Mouse (Mus musculus): Measurements from ENCODE around the gene Scd2. TPM values are rescaled to one million over a fixed set of nuclear protein-coding genes. Genes with fewer than 3 reads are reported as not detected.
A peak's percentile ranks its signal among the peaks of the same experiment; 100 is the strongest.
"Not testable (repeated sequence)": the region's sequence is repeated elsewhere in the genome, so short reads cannot be mapped to it uniquely, and the experiment has no call there.

The Scd2 gene
- polyA plus RNA-seq, 1 experiment, result 7.7 TPM

GRCm38 (mm10) chr19:44308611-44309246, 15.3 kb downstream of the Scd2 start:
- no peak for TF ChIP-seq CTCF (IDR thresholded peaks at IDR 0.05; ENCODE audit: low read depth, low read length)
- no peak for TF ChIP-seq POLR2A (IDR thresholded peaks at IDR 0.05; ENCODE audit: borderline replicate concordance, low read depth, low read length)
- Histone ChIP-seq H3K4me1 (ENCODE audit: control insufficient read depth, insufficient read depth, low read length) (peaks cover 5% of the 10 kb centered on the region; the same call in 1 of the 2 replicates), H3K27ac (ENCODE audit: insufficient read depth, low read depth, low read length) (no peak overlapping the region), H3K4me3 (ENCODE audit: insufficient read depth, low read length) (no peak overlapping the region)

DNA sequence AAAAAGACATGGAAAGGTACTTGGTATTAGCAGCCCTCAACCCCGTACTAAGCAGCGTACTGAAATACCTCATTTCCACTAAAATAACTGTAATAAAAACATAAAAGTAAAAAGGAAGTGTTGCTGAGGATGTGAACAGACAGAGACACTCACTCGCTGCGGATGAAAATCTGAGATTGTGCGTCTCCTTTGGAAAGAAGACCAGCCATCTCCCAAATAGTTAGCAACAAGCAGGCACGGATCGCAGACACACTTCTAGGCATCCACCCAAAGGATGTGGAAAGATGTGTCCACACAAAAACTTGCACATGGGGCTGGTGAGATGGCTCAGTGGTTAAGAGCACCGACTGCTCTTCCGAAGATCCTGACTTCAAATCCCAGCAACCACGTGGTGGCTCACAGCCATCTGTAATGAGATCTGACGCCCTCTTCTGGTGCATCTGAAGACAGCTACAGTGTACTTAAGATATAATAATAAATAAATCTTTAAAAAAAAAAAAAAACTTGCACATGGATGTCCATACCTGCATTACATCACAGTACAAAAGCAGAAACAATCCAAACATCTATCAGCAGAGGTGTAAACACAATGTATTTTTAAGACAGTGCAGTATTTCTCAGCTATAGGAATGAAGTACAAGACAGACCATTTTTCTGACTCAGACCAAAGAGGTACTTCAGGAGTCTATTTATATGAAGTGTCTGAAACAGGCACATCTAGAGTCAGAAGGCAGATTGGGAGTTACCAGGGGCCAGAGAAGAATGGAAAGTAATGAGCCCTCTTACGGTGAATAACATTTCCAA, 16.1 kb downstream of the Scd2 start:
- TF ChIP-seq POLR2A (IDR thresholded peaks at IDR 0.05; ENCODE audit: borderline replicate concordance, low read depth, low read length) (no peak), CTCF (IDR thresholded peaks at IDR 0.05; ENCODE audit: low read depth, low read length) (no peak)
- H3K4me3 ChIP-seq (ENCODE audit: insufficient read depth, low read length), result no peak overlapping the region
- H3K4me1 ChIP-seq (ENCODE audit: control insufficient read depth, insufficient read depth, low read length), result peaks cover 9% of the 10 kb centered on the region; the same call in 1 of the 2 replicates
- H3K27ac ChIP-seq (ENCODE audit: insufficient read depth, low read depth, low read length), result no peak overlapping the region

DNA sequence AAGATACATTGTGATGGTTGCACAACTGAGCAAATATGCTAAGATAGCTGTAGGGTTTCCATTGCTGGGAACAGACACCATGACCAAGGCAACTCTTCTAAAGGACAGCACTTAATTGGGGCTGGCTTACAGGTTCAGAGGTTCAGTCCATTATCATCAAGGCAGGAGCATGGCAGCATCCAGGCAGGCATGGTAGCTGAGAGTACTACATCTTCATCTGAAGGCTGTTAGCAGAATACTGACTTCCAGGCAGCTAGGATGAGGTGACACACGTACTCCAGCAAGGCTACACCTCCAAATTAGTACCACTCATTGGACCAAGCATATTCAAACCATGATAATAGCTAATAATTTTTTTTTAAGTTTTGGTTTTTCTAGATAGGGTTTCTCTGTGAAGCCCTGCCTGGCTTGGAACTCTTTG, 16.7 kb downstream of the Scd2 start:
- H3K4me1 ChIP-seq (ENCODE audit: control insufficient read depth, insufficient read depth, low read length); H3K4me3 ChIP-seq (ENCODE audit: insufficient read depth, low read length); H3K27ac ChIP-seq (ENCODE audit: insufficient read depth, low read depth, low read length): not testable (repeated sequence)

GRCm38 (mm10) chr19:44310814-44311213, 17.3 kb downstream of the Scd2 start:
- TF ChIP-seq CTCF (IDR thresholded peaks at IDR 0.05; ENCODE audit: low read depth, low read length) (no peak), POLR2A (IDR thresholded peaks at IDR 0.05; ENCODE audit: borderline replicate concordance, low read depth, low read length) (no peak)
- Histone ChIP-seq H3K4me3 (ENCODE audit: insufficient read depth, low read length) (no peak overlapping the region), H3K27ac (ENCODE audit: insufficient read depth, low read depth, low read length) (no peak overlapping the region), H3K4me1 (ENCODE audit: control insufficient read depth, insufficient read depth, low read length) (peaks cover 13% of the 10 kb centered on the region)

DNA sequence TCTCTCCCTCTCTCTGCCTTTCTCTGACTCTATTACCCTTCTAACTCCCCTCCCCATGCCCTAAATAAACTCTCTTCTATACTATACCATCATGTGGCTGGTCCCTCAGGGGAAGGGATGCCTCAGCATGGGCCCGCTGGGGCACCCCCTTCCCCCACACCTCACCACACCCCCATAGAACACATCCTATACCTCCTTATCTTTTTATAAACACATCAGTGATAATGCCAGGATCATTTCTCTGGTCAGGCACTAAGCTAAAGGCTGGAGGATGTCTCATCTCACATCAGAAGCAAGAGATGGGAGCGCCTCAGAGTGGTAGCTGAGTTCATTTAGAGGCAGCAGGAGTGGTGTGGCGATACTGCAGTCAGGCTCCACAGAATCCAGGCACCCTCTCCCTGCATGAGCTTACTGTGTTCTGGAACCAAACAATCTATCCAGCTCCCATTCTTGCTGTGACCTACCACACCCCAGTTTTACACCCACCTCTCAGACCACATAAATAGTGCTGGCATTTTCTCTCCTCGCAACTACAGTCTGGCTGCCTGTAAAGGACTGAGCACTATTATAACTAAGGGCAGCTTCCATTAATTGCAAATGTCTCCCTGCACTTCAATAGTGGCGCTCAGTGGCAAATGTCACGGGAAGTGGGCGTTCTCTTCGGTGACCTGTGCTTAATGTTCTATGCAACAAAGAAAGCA, 18.0 kb downstream of the Scd2 start:
- no peak overlapping the region for H3K27ac ChIP-seq (ENCODE audit: insufficient read depth, low read depth, low read length)
- peaks cover 13% of the 10 kb centered on the region for H3K4me1 ChIP-seq (ENCODE audit: control insufficient read depth, insufficient read depth, low read length)
- no peak for TF ChIP-seq CTCF (IDR thresholded peaks at IDR 0.05; ENCODE audit: low read depth, low read length)
- H3K4me3 ChIP-seq (ENCODE audit: insufficient read depth, low read length), result no peak overlapping the region

DNA sequence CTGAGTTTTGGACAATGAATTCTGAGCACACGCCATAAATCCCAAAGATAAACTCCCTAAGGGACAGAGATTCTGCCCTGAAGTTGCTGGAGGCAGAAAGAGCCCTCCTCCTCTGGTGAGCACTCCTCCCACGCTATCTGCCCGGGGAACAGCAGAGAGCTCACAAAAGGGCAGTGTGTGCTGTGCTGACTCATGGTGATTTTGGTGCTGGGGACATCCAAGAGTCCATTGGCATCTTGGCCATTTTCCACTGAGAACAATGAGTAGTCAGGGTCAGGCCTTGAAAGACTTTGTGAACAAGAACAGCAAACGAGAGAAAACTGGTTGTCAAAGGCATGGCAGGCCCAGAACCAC, 18.5 kb downstream of the Scd2 start:
- Histone ChIP-seq H3K27ac (ENCODE audit: insufficient read depth, low read depth, low read length) (no peak overlapping the region), H3K4me1 (ENCODE audit: control insufficient read depth, insufficient read depth, low read length) (peaks cover 13% of the 10 kb centered on the region), H3K4me3 (ENCODE audit: insufficient read depth, low read length) (no peak overlapping the region)
- TF ChIP-seq POLR2A (IDR thresholded peaks at IDR 0.05; ENCODE audit: borderline replicate concordance, low read depth, low read length), result no peak
- TF ChIP-seq CTCF (IDR thresholded peaks at IDR 0.05; ENCODE audit: low read depth, low read length), result no peak

GRCm38 (mm10) chr19:44313066-44313465, 19.6 kb downstream of the Scd2 start:
- H3K27ac ChIP-seq (ENCODE audit: insufficient read depth, low read depth, low read length), result no peak overlapping the region
- TF ChIP-seq POLR2A (IDR thresholded peaks at IDR 0.05; ENCODE audit: borderline replicate concordance, low read depth, low read length) (no peak), CTCF (IDR thresholded peaks at IDR 0.05; ENCODE audit: low read depth, low read length) (no peak)

GRCm38 (mm10) chr19:44314327-44314759, 20.9 kb downstream of the Scd2 start:
- TF ChIP-seq POLR2A (IDR thresholded peaks at IDR 0.05; ENCODE audit: borderline replicate concordance, low read depth, low read length) (no peak), CTCF (IDR thresholded peaks at IDR 0.05; ENCODE audit: low read depth, low read length) (no peak)
- Histone ChIP-seq H3K27ac (ENCODE audit: insufficient read depth, low read depth, low read length) (peak overlapping the region; percentile 54), H3K4me3 (ENCODE audit: insufficient read depth, low read length) (peak overlapping the region; percentile 57), H3K4me1 (ENCODE audit: control insufficient read depth, insufficient read depth, low read length) (peaks cover 13% of the 10 kb centered on the region)

More at GRCm38 (mm10) chr19:44313066-44313465, 19.6 kb downstream of the Scd2 start:
- Histone ChIP-seq H3K4me3 (ENCODE audit: insufficient read depth, low read length) (no peak overlapping the region), H3K4me1 (ENCODE audit: control insufficient read depth, insufficient read depth, low read length) (peaks cover 13% of the 10 kb centered on the region)

DNA sequence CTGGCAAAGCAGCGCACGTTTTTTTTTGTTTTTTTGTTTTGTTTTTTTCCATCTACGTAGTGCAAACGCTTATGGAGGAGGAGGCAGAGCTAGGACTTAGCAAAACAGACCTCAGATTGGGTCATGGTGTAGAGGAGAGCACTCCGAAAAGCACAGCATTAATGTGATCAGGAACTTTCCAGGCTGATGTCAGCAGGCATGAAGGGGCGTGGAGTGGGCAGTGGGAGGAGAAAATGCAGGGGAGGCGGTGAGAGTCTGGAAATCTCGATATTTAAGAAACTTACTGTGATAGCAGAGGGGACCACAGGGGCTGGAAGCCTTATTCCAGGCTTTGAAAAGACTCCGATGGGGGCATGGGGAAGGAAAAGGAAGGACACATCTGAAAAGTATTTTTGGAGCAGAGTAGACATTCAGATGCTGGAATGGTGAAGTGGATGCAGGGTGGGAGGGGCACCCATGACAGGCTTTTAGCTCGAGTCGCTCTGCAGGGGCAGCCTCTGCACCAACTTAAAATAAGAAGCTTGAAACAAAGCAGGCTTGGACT, 21.5 kb downstream of the Scd2 start:
- TF ChIP-seq POLR2A (IDR thresholded peaks at IDR 0.05; ENCODE audit: borderline replicate concordance, low read depth, low read length) (no peak), CTCF (IDR thresholded peaks at IDR 0.05; ENCODE audit: low read depth, low read length) (no peak)
- Histone ChIP-seq H3K27ac (ENCODE audit: insufficient read depth, low read depth, low read length) (peak overlapping the region; percentile 78), H3K4me1 (ENCODE audit: control insufficient read depth, insufficient read depth, low read length) (peaks cover 13% of the 10 kb centered on the region), H3K4me3 (ENCODE audit: insufficient read depth, low read length) (peak overlapping the region; percentile 57)
